8 mouse cellular contexts compared by ENCODE assay signal in the genomic region with DNA sequence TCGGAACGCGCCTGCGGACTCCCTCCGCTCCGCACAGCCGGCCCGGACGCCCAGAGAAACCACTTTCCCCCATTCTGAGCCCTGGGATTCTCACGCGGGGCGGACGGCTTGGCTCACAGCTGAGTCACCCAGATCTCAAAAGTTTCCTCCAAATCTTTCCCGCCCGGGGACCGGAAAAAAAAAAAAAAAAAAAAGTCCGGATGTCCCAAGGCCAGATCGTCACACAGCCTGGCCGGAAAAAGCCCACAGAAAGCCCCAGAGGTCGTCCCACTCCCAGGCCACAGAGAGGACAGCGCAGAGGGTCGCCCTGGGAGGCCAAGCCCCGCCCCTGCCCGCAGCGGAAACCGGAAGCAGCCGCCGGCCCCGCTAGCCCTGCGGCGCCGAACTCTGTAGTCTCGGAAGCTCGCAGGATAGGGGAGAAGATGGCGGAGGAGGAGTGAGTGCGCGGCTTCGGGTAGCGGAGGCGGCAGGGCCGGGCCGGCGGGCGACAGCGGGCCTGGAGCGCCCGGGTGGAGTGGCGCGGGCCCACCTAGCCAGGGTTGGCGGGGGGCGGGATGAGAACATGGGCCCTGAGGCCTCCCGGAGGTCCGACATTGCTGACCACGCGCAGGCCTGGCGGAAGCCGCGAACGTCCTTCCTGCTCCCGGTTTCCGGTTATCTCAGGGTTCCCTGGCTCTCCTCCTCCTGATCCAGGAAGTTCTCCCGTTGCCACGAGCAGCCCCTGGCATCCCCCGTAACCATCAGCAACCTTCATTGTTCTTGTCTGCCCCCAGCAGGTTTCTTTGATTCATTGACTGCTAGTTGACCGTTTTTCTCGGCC. TPM values are rescaled to one million over a fixed set of nuclear protein-coding genes. Genes with fewer than 3 reads are reported as not detected.
A peak's percentile ranks its signal among the peaks of the same experiment; 100 is the strongest.
DNase-seq lines count a peak whose midpoint lies in the region; ATAC-seq and TF ChIP-seq lines count a peak whose summit lies in the region.

A gene (plus strand): TSS at position 383 of the 820 bp plus-strand sequence.

- no peaks in the 10 kb centered on the region for H3K9me3 ChIP-seq in hindbrain, postnatal 0 days (ENCODE audit: low read length)

- intact Hi-C loops in gastrocnemius, adult 2 months (cut with DNase I): loop anchor here (5.0 kb wide), 3 partner anchors 41 to 359 kb away; a partner anchor contains a TSS
- intact Hi-C loops in left cerebral cortex, adult 2 months (cut with DNase I): loop anchor here (5.0 kb wide), 2 partner anchors 71 to 349 kb away; a partner anchor contains a TSS

- H3K4me2 ChIP-seq in hindbrain, postnatal 0 days (ENCODE audit: low read depth, low read length): peak within 1 kb of the TSS; percentile 92

- H3K9ac ChIP-seq in hindbrain, postnatal 0 days (replicated peaks; ENCODE audit: low read length): peak within 1 kb of the TSS; percentile 87

- peak; percentile 86 for DNase-seq in T-cell, adult 2 months (ENCODE audit: low spot score)
- peak; percentile 85 to 95 for DNase-seq in cerebellum, postnatal 4 days (ENCODE audit: low spot score in 2 of 2)
- peak; percentile 97 for DNase-seq in gastrocnemius, adult 2 months
- peak; percentile 95 for DNase-seq in hindbrain, postnatal 0 days (ENCODE audit: low spot score)
- DNase-seq in left cerebral cortex, adult 2 months (ENCODE audit: extremely low spot score in 1 of 2, low spot score in 2 of 2): peak; percentile 92
- peak; percentile 90 to 92 for DNase-seq in right cerebral cortex, adult 2 months (ENCODE audit: low spot score in 2 of 2)
- peak; percentile 96 for DNase-seq in urinary bladder, postnatal 14 days (ENCODE audit: low spot score)

- no peaks in the 10 kb centered on the region for H3K27me3 ChIP-seq in hindbrain, postnatal 0 days (ENCODE audit: insufficient read depth, low read length)

- H3K27ac ChIP-seq in gastrocnemius, adult 2 months: peak within 1 kb of the TSS; percentile 100
- H3K27ac ChIP-seq in hindbrain, postnatal 0 days: peak within 1 kb of the TSS; percentile 99
- H3K27ac ChIP-seq in left cerebral cortex, adult 2 months: peak within 1 kb of the TSS; percentile 100

- H3K4me1 ChIP-seq in hindbrain, postnatal 0 days (ENCODE audit: insufficient read depth, low read length): peaks cover 6% of the 10 kb centered on the region

- ATAC-seq in hindbrain, postnatal 0 days: peak; percentile 97
- ATAC-seq in megakaryocyte, adult 5-6 weeks (ENCODE audit: poor library complexity, severe bottlenecking): peak; percentile 88

- TF ChIP-seq CTCF in gastrocnemius, adult 2 months (IDR thresholded peaks at IDR 0.05): peak; percentile 4; the same call in 1 of the 2 replicates
- peak; percentile 24; the same call in 1 of the 2 replicates for TF ChIP-seq CTCF in hindbrain, postnatal 0 days (IDR thresholded peaks at IDR 0.05; ENCODE audit: low read depth)
- TF ChIP-seq CTCF in left cerebral cortex, adult 2 months (IDR thresholded peaks at IDR 0.05): no peak; the same call in 1 of the 2 replicates

- WGBS in hindbrain, postnatal 0 days: under 1% methylated on average over 62 of the region's 66 CpGs

- H3K36me3 ChIP-seq in hindbrain, postnatal 0 days (ENCODE audit: insufficient read depth, low read length): peaks cover 19% of the 10 kb centered on the region

- H3K4me3 ChIP-seq in gastrocnemius, adult 2 months: peak within 1 kb of the TSS; percentile 76
- peak within 1 kb of the TSS; percentile 70 for H3K4me3 ChIP-seq in hindbrain, postnatal 0 days (ENCODE audit: low read length)
- peak within 1 kb of the TSS; percentile 92 for H3K4me3 ChIP-seq in left cerebral cortex, adult 2 months

RNA-seq across cellular contexts. Expression of the gene that starts here (rescaled TPM):
- 10 to 100 TPM; 25.0 to 30.4 TPM for total RNA-seq in gastrocnemius, adult 2 months (2021)
- total RNA-seq in hindbrain, postnatal 0 days (2014; rRNA removed): 41.8 and 43.1 TPM in 2 replicates
- polyA plus RNA-seq in hindbrain, postnatal 0 days (2015; fragmentation: Nextera tagmentation; extraction: Ambion mirVana): 17.4 and 17.9 TPM in 2 replicates
- total RNA-seq in left cerebral cortex, adult 2 months (2021): 10 to 100 TPM; 31.1 to 34.4 TPM
- total RNA-seq in megakaryocyte, adult 5-6 weeks (2015): 19.1 and 27.9 TPM in 2 replicates
- total RNA-seq in megakaryocyte, adult 5-6 weeks (2017): 17.2 and 24.7 TPM in 2 replicates

Comparison
In these comparisons a context has a peak if more than half of its experiments do, and no peak if none do; other contexts are left out.
1. Peak in every context shown above with its lines: DNase-seq, ATAC-seq, H3K4me3 ChIP-seq and H3K27ac ChIP-seq.